Mouse (Mus musculus) stomach, postnatal 0 days (tissue): Measurements from ENCODE around the gene Mkln1. TPM values are rescaled to one million over a fixed set of nuclear protein-coding genes. Genes with fewer than 3 reads are reported as not detected.

Experiments used
- ATAC-seq: fragments of 200-750 bp; cut with Nextera tagmentation; 2 replicates; pipeline ENCODE4 v1.8.0; 2017; ENCODE audit not compliant: low FRiP score, low TSS enrichment
- DNase-seq: peaks from one replicate; pipeline ENCODE4 v3.0.0-alpha.2; 2016; ENCODE audit warnings: low spot score
- H3K27ac ChIP-seq: fragments of 300-500 bp; sonication (generic); replicated peaks from 2 replicates; pipeline ENCODE4 v1.5.1; 2014; ENCODE audit warnings: mild to moderate bottlenecking, control low read depth
- H3K27me3 ChIP-seq: fragments of 300-500 bp; sonication (generic); 2 replicates; pipeline ENCODE4 v1.6.1; 2014; ENCODE audit warnings: low read length; ENCODE audit not compliant: control insufficient read depth, insufficient read depth
- H3K36me3 ChIP-seq: fragments of 300-500 bp; sonication (generic); 2 replicates; pipeline ENCODE4 v1.6.1; 2014; ENCODE audit warnings: low read length, mixed read lengths; ENCODE audit not compliant: control insufficient read depth, insufficient read depth
- H3K4me1 ChIP-seq: fragments of 300-500 bp; sonication (generic); replicated peaks from 2 replicates; pipeline ENCODE4 v1.6.1; 2014; ENCODE audit warnings: antibody characterized with exemption; ENCODE audit not compliant: control insufficient read depth, insufficient read depth
- H3K4me2 ChIP-seq: fragments of 300-500 bp; sonication (generic); replicated peaks from 2 replicates; pipeline ENCODE4 v1.6.1; 2014; ENCODE audit warnings: low read depth, mild to moderate bottlenecking, control low read depth, moderate library complexity
- H3K4me3 ChIP-seq: fragments of 300-500 bp; sonication (generic); 2 replicates; pipeline ENCODE4 v1.5.1; 2014; ENCODE audit warnings: low read depth, low read length, control low read depth
- H3K9ac ChIP-seq: fragments of 300-500 bp; sonication (generic); 2 replicates; pipeline ENCODE4 v1.6.1; 2014; ENCODE audit warnings: mild to moderate bottlenecking, low read length, control low read depth, mixed read lengths
- H3K9me3 ChIP-seq: fragments of 300-500 bp; sonication (generic); 2 replicates; pipeline ENCODE4 v1.6.1; 2016; ENCODE audit warnings: low read length; ENCODE audit not compliant: control insufficient read depth
- CTCF ChIP-seq: IDR thresholded peaks from 2 replicates; pipeline ENCODE4 v1.5.1; 2016; ENCODE audit warnings: antibody characterized with exemption, low read depth, mild to moderate bottlenecking, moderate library complexity
- EP300 ChIP-seq: optimal IDR thresholded peaks from 2 replicates; pipeline ENCODE3; 2016; ENCODE audit warnings: antibody characterized with exemption
- WGBS: fragments of 180-500 bp; shearing (Covaris S2); extraction: QIAGEN DNeasy Blood & Tissue Kit; methylation state at CpG from one replicate; pipeline ENCODE4 v1.1.7; 2014; 5-methylcytosine and 5-hydroxymethylcytosine counted together
- polyA plus RNA-seq: library from polyadenylated mRNA; unstranded; fragments of >200 nt; fragmentation: Nextera tagmentation; extraction: Ambion mirVana; gene quantifications from 2 replicates; pipeline ENCODE4 v1.2.1, GENCODE M21; 2015

Mkln1 gene
- 108 and 116 TPM in 2 replicates for polyA plus RNA-seq

DNA sequence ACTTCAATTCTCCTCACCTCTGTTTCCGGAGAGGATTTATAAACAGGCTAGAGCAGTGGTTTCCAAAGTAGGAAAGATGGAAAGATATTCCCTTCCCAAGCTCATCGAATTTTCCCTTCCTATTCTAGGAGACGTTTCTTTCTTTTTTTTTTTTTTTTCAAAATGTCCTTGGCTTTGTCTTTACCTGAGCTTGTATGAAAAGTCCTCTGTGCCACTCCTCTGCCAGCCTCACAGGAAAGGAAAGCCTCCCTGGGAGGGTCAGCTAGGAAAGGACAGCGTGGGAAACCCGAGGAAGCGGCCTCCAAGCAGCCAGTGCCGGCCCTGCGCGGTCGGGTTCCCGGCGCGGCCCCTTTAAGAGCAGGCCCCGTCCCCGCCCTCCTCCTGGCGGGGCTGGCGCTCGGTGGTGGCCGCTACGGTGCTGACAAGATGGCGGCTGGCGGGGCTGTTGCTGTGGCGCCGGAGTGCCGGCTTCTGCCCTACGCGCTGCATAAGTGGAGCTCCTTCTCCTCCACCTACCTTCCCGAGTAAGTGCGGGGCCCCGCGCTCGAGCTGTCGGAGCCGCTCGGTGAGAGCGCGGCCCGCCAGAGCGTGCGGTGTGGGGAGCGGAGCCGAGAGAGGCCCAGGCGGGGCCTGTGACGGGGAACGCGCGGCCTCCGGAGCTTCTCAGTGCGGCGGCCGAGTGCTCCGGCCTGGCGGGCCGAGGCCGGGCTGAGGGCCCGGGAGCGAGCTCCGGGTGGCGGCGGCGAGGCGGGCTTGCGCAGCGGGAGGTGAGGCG is at the start of gene Mkln1:
TSS of gene Mkln1 (plus strand) at position 305 of the 775 bp plus-strand sequence.
- peak; percentile 97 for ATAC-seq
- H3K27me3 ChIP-seq, result no peaks in the 10 kb centered on the region
- peak within 1 kb of the TSS; percentile 78 for H3K4me2 ChIP-seq
- H3K9ac ChIP-seq, result peak within 1 kb of the TSS; percentile 99
- DNase-seq, result peak; percentile 92
- under 1% methylated on average over 58 of the region's 65 CpGs for WGBS
- no peaks in the 10 kb centered on the region for H3K36me3 ChIP-seq
- peak; percentile 16; the same call in 1 of the 2 replicates for TF ChIP-seq CTCF
- TF ChIP-seq EP300, result no peak
- peak within 1 kb of the TSS; percentile 99 for H3K4me3 ChIP-seq
- H3K27ac ChIP-seq, result peak within 1 kb of the TSS; percentile 96
- no peaks in the 10 kb centered on the region for H3K9me3 ChIP-seq
- 0 out of 2 replicates have a peak, but pooled peaks cover 2% of the 10 kb centered on the region for H3K4me1 ChIP-seq

GRCm38 (mm10) chr6:31356444-31357191 is 41.9 kb upstream of the Mkln1 start:
- Histone ChIP-seq H3K9ac (no peak overlapping the region), H3K4me1 (no peaks in the 10 kb centered on the region), H3K9me3 (no peaks in the 10 kb centered on the region), H3K4me2 (no peak overlapping the region), H3K27me3 (no peaks in the 10 kb centered on the region), H3K36me3 (no peaks in the 10 kb centered on the region), H3K27ac (no peak overlapping the region), H3K4me3 (no peak overlapping the region)
- DNase-seq (no peak), ATAC-seq (no peak)
- TF ChIP-seq CTCF (no peak), EP300 (no peak)
- 84% methylated on average over 26 of the region's 26 CpGs for WGBS

GRCm38 (mm10) chr6:31357286-31357685 is 41.2 kb upstream of the Mkln1 start:
- Histone ChIP-seq H3K36me3 (no peaks in the 10 kb centered on the region), H3K4me2 (no peak overlapping the region)
- 49% methylated on average over 4 of the region's 4 CpGs for WGBS

GRCm38 (mm10) chr6:31362617-31363016 is 35.9 kb upstream of the Mkln1 start:
- no peak for ATAC-seq
- no peaks in the 10 kb centered on the region for H3K9me3 ChIP-seq
- H3K27ac ChIP-seq, result no peak overlapping the region
- WGBS, result 67% methylated on average over 11 of the region's 11 CpGs
- TF ChIP-seq EP300 (no peak), CTCF (no peak)
- H3K9ac ChIP-seq, result no peak overlapping the region
- no peak for DNase-seq
- no peaks in the 10 kb centered on the region for H3K4me1 ChIP-seq
- no peak overlapping the region for H3K4me3 ChIP-seq
- H3K4me2 ChIP-seq, result no peak overlapping the region
- no peaks in the 10 kb centered on the region for H3K27me3 ChIP-seq
- H3K36me3 ChIP-seq, result no peaks in the 10 kb centered on the region

More at GRCm38 (mm10) chr6:31357286-31357685, 41.2 kb upstream of the Mkln1 start:
- Histone ChIP-seq H3K9me3 (no peaks in the 10 kb centered on the region), H3K4me1 (no peaks in the 10 kb centered on the region), H3K9ac (no peak overlapping the region), H3K27ac (no peak overlapping the region), H3K27me3 (no peaks in the 10 kb centered on the region), H3K4me3 (no peak overlapping the region)
- DNase-seq (no peak), ATAC-seq (no peak)
- TF ChIP-seq EP300 (no peak), CTCF (no peak)

- no peak for DNase-seq
- 82% methylated on average over 3 of the region's 3 CpGs for WGBS
- no peaks in the 10 kb centered on the region for H3K36me3 ChIP-seq
- no peak for ATAC-seq
- H3K9me3 ChIP-seq, result no peaks in the 10 kb centered on the region
- no peaks in the 10 kb centered on the region for H3K27me3 ChIP-seq
- H3K27ac ChIP-seq, result no peak overlapping the region
- H3K4me2 ChIP-seq, result no peak overlapping the region
- TF ChIP-seq EP300 (no peak), CTCF (no peak)
- no peak overlapping the region for H3K9ac ChIP-seq
- H3K4me3 ChIP-seq, result no peak overlapping the region
- H3K4me1 ChIP-seq, result no peaks in the 10 kb centered on the region
Observed at GRCm38 (mm10) chr6:31364399-31364798, 34.1 kb upstream of the Mkln1 start.
